Mouse (Mus musculus) cerebellum, postnatal 10 days (tissue): Measurements from ENCODE around the gene Gm2888.
"Not testable (repeated sequence)": the region's sequence is repeated elsewhere in the genome, so short reads cannot be mapped to it uniquely, and the experiment has no call there.

Experiments used
- DNase-seq, 2 experiments: peaks; one replicate each; pipeline ENCODE4 v3.0.0; 2021; ENCODE audit warnings: mixed read lengths in 2 of 2

Gene Gm2888

DNA sequence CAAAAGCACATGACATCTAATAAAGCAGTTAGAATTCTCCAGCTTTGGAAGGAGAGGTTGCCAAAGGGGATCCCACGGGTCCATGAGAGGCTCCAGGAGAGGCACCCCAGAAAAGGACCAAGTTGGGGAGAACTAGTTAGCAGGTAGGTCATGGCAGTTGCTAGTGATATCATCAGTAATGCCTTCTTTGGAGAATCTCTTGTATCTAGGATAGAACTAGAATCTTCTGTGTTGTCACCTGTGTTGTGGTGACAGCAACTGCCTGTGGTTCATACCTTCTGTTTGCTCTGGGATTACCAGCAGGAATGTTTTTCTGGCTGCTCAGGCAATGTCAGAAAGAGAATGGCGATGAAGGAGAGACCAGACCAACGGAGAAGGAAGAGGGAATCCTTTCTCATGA, at the start of gene Gm2888:
TSS of gene Gm2888 (plus strand) at position 301 of the 400 bp plus-strand sequence.
- not testable (repeated sequence) for DNase-seq

- DNase-seq, result peak; percentile 33 to 44
Observed at GRCm38 (mm10) chr14:3048727-3049512, 19.1 kb downstream of the Gm2888 start, which contains the start of gene Gm2897. Gene Gm2897 (plus strand): TSS chr14:3049285.

DNA sequence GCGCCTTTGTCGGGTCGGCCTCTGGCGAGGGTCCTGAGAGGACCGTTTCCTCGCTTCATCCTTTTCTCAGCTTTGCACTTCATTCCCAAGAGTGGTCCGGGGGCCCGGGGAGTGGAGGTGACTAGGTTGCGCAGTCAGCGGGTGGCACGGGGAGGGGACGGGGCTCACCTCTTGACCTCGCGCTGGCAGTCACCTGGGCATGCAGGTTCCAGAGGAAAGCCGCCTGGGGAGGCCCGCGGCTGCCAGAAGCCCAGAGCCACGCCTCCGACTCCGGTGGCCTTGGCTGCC, 19.7 kb downstream of the Gm2888 start:
- peak; percentile 43 to 51 for DNase-seq

DNA sequence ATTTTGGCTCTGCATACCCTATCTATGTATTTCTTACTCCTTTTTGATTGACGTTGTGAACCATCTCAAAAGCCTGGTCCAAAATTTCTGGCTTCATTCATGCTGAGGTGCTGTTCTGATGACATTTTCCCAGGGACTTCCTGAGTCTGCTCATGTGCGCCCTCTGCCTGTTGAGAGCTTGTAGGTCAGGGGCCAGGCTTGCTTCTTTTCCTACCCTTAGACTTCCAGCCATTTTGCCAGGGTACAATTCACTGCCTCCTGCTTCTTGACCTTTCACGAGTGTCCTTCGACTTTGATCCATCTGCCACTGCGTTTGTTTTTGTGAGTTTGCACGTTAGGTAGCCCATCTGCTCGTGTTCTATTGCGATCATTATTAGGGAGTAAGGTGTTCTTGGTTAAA, 20.3 kb downstream of the Gm2888 start:
- DNase-seq, result peak; percentile 16 to 26
